Mouse (Mus musculus): Measurements from ENCODE around the gene Ccdc24.

- peak; percentile 65 for TF ChIP-seq CTCF (IDR thresholded peaks at IDR 0.05; ENCODE audit: low read depth)
- no peak for TF ChIP-seq EP300 (IDR thresholded peaks at IDR 0.05; ENCODE audit: low read depth)
Measured at GRCm38 (mm10) chr4:117858794-117859193, 13.6 kb downstream of the Ccdc24 start.
